Mouse (Mus musculus): ENCODE measurements around the gene Lsg1. TPM values are rescaled to one million over a fixed set of nuclear protein-coding genes. Genes with fewer than 3 reads are reported as not detected.
A peak's percentile ranks its signal among the peaks of the same experiment; 100 is the strongest.

Lsg1 gene
- polyA plus RNA-seq (2015; fragmentation: Nextera tagmentation; extraction: Ambion mirVana), result 35.7 and 37.4 TPM in 2 replicates

GRCm38 (mm10) chr16:30587494-30588327 is at the start of gene Lsg1:
Gene Lsg1, minus strand, starts transcription at chr16:30587592.
- Histone ChIP-seq H3K9me3 (no peaks in the 10 kb centered on the region), H3K4me3 (peak within 1 kb of the TSS; percentile 79), H3K9ac (peak within 1 kb of the TSS; percentile 85), H3K4me1 (peaks cover 13% of the 10 kb centered on the region), H3K4me2 (peak within 1 kb of the TSS; percentile 95), H3K27ac (replicated peaks) (peak within 1 kb of the TSS; percentile 64), H3K27me3 (replicated peaks) (no peaks in the 10 kb centered on the region), H3K36me3 (peaks cover 30% of the 10 kb centered on the region)
- ATAC-seq (ENCODE audit: extremely low read depth, insufficient number of reproducible peaks, low FRiP score, low TSS enrichment), result peak; percentile 82
- WGBS, result 3% methylated on average over 35 of the region's 35 CpGs

GRCm38 (mm10) chr16:30633906-30634746 is 46.7 kb upstream of the Lsg1 start:
- Histone ChIP-seq H3K27ac (replicated peaks) (no peak overlapping the region), H3K36me3 (no peaks in the 10 kb centered on the region), H3K9me3 (no peaks in the 10 kb centered on the region), H3K4me1 (no peaks in the 10 kb centered on the region), H3K4me3 (no peak overlapping the region), H3K9ac (no peak overlapping the region), H3K4me2 (no peak overlapping the region), H3K27me3 (replicated peaks) (no peaks in the 10 kb centered on the region)
- WGBS, result 66% methylated on average over 8 of the region's 8 CpGs
- ATAC-seq (ENCODE audit: extremely low read depth, insufficient number of reproducible peaks, low FRiP score, low TSS enrichment), result no peak

GRCm38 (mm10) chr16:30629509-30629908 is 42.1 kb upstream of the Lsg1 start:
- no peaks in the 10 kb centered on the region for H3K9me3 ChIP-seq

DNA sequence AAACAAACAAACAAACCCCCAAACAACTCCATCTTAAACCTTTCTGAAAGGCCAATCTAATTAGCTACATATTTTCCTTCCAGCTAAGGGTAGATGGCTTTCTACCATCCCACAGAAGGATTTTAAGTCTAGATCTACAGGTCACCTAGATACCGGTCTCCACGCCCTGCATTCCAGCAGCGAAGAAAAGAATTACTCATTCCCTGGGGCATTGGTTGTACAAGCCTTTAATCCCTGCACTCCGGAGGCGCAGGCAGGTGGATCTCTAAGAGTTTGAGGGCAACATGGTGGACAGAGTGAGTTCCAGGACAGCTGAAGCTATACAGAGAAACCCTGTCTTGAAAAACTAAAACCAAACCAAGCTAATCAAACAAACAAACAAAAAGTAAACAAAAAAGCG is 41.0 kb upstream of the Lsg1 start:
- H3K9me3 ChIP-seq, result no peaks in the 10 kb centered on the region
- H3K4me1 ChIP-seq, result peaks cover 10% of the 10 kb centered on the region
- WGBS, result 59% methylated on average over 6 of the region's 6 CpGs
- no peaks in the 10 kb centered on the region for H3K36me3 ChIP-seq
- H3K27me3 ChIP-seq (replicated peaks), result no peaks in the 10 kb centered on the region
- no peak overlapping the region for H3K4me3 ChIP-seq
- no peak for ATAC-seq (ENCODE audit: extremely low read depth, insufficient number of reproducible peaks, low FRiP score, low TSS enrichment)
- no peak overlapping the region for H3K9ac ChIP-seq
- H3K4me2 ChIP-seq, result no peak overlapping the region
- no peak overlapping the region for H3K27ac ChIP-seq (replicated peaks)

More at GRCm38 (mm10) chr16:30629509-30629908, 42.1 kb upstream of the Lsg1 start:
- H3K4me3 ChIP-seq, result no peak overlapping the region
- peaks cover 10% of the 10 kb centered on the region for H3K4me1 ChIP-seq
- H3K9ac ChIP-seq, result no peak overlapping the region
- H3K27ac ChIP-seq (replicated peaks), result no peak overlapping the region
- no peak overlapping the region for H3K4me2 ChIP-seq
- 82% methylated on average over 5 of the region's 5 CpGs for WGBS
- ATAC-seq (ENCODE audit: extremely low read depth, insufficient number of reproducible peaks, low FRiP score, low TSS enrichment), result no peak
- H3K27me3 ChIP-seq (replicated peaks), result no peaks in the 10 kb centered on the region
- no peaks in the 10 kb centered on the region for H3K36me3 ChIP-seq

DNA sequence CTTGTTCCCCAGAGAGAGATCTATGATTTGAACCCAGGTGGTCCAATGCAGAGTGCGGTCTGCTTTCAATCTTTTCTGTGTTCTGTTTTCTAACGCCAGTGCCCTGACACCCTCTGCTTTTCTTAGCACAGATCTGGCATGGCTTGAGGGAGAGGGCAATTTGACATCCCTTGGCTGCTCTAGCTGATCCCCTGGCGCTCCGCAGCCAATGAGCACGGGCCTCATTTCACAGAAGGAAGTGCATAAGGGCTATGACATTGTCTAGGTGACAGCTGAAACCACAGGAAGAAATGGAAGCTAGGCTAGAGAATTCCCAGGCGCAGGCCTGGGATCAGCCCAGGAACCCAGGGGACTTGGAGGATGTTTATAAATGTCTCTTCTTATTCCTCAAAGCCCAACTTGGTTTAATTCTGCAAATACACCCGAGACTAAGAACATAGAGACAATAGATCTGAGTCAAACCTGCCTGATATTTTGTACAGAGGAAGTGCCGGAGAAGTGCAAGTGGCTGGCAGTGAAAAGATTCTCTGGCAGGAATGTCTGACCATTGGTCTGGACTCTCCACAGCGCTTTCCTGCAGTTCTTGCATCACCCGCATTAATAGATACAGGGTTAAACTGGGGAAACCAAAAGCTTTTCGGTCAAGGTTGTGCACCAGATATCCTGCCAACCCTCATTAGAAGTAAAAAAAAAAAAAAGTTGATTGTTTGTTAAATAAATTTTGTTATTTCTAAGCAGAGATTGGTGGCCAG is 40.4 kb upstream of the Lsg1 start:
- Histone ChIP-seq H3K27me3 (replicated peaks) (no peaks in the 10 kb centered on the region), H3K27ac (replicated peaks) (peak overlapping the region; percentile 44), H3K4me1 (peaks cover 10% of the 10 kb centered on the region), H3K9me3 (no peaks in the 10 kb centered on the region), H3K9ac (no peak overlapping the region), H3K4me3 (no peak overlapping the region), H3K4me2 (no peak overlapping the region), H3K36me3 (no peaks in the 10 kb centered on the region)
- ATAC-seq (ENCODE audit: extremely low read depth, insufficient number of reproducible peaks, low FRiP score, low TSS enrichment), result no peak
- 47% methylated on average over 11 of the region's 11 CpGs for WGBS

DNA sequence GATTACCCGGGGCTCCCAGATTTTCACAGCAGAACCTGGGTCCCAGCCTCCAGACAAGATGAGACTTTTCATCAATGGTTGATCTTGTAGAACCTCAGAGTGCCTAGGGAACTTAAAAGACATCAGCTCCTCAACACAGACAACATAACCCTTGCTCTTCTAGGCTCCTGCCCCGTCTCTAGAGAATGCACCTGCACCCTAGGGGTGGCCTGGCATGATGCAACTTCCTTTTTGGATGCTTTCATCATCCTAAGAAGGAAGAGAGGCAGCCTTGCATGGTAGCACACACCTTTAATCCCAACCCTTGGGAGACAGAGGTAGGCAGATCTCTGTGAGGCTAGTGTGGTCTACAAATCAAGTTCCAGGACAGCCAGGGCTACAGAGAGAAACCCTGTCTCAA is 37.2 kb upstream of the Lsg1 start:
- peaks cover 10% of the 10 kb centered on the region for H3K4me1 ChIP-seq
- no peaks in the 10 kb centered on the region for H3K36me3 ChIP-seq
- WGBS, result 68% methylated on average over 2 of the region's 2 CpGs
- ATAC-seq (ENCODE audit: extremely low read depth, insufficient number of reproducible peaks, low FRiP score, low TSS enrichment), result no peak
- H3K9ac ChIP-seq, result no peak overlapping the region
- H3K27ac ChIP-seq (replicated peaks), result no peak overlapping the region
- H3K4me3 ChIP-seq, result no peak overlapping the region
- H3K27me3 ChIP-seq (replicated peaks), result no peaks in the 10 kb centered on the region
- H3K9me3 ChIP-seq, result no peaks in the 10 kb centered on the region
- H3K4me2 ChIP-seq, result no peak overlapping the region

- no peak overlapping the region for H3K9ac ChIP-seq
- no peak overlapping the region for H3K4me3 ChIP-seq
- H3K4me1 ChIP-seq, result peaks cover 10% of the 10 kb centered on the region
- no peaks in the 10 kb centered on the region for H3K27me3 ChIP-seq (replicated peaks)
- no peaks in the 10 kb centered on the region for H3K36me3 ChIP-seq
- no peak overlapping the region for H3K27ac ChIP-seq (replicated peaks)
- no peaks in the 10 kb centered on the region for H3K9me3 ChIP-seq
- H3K4me2 ChIP-seq, result no peak overlapping the region
- no peak for ATAC-seq (ENCODE audit: extremely low read depth, insufficient number of reproducible peaks, low FRiP score, low TSS enrichment)
- 71% methylated on average over 7 of the region's 7 CpGs for WGBS
Observed at GRCm38 (mm10) chr16:30623645-30624044, 36.3 kb upstream of the Lsg1 start.

DNA sequence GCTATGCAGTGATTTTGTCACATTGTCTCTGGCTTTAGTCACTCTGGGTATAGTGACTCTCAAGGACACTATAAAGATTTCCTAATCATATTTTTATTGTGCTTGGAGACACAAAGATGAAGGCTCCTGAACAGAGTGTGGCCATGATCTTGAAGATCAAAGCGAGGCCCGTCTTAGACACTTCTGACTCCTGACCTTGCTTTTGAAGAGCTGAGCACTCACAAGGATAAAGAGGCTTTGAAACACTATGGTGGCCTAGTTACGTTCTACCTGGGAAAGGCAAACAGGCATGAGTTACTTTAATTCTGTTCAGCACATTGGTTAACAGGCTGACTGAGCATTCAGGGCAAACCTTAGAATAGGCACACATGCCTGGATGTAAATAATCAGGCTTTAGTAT is 28.9 kb upstream of the Lsg1 start:
- Histone ChIP-seq H3K36me3 (no peaks in the 10 kb centered on the region), H3K27ac (replicated peaks) (no peak overlapping the region), H3K4me2 (no peak overlapping the region), H3K27me3 (replicated peaks) (no peaks in the 10 kb centered on the region), H3K4me1 (no peaks in the 10 kb centered on the region), H3K9me3 (no peaks in the 10 kb centered on the region), H3K4me3 (no peak overlapping the region), H3K9ac (no peak overlapping the region)
- ATAC-seq (ENCODE audit: extremely low read depth, insufficient number of reproducible peaks, low FRiP score, low TSS enrichment), result no peak
- 77% methylated on average over 3 of the region's 3 CpGs for WGBS

DNA sequence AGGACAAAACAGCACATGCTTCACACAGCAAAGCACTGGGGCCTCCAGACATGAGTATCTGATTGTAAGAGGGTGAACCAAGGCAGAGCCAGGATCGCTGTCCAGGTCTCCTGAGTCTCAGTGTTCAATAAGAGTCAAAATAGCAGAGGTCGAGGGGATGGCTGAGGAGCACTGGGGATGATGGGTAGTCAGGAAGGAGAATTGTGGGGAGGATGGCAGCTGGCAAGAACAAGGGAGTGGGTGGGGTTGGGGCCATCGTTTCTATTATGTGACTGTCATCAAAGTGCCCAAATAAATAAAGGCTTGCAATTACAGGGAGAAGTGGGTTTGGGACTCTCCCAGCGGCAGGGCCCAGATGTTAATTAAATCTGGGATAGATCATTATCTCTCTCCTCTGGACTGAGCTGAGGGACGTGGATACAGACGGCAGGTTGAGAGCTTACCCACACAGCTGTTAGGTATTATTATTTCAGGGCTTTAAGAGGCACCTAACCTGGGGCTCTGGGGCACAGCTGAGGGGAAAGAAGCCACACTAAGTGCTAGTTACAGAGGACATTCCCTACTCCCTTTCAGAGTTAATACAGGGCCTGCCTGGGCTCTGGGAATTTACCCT is 27.4 kb upstream of the Lsg1 start:
- Histone ChIP-seq H3K4me2 (no peak overlapping the region), H3K36me3 (no peaks in the 10 kb centered on the region), H3K4me1 (no peaks in the 10 kb centered on the region), H3K9ac (no peak overlapping the region), H3K27me3 (replicated peaks) (no peaks in the 10 kb centered on the region), H3K4me3 (no peak overlapping the region), H3K27ac (replicated peaks) (no peak overlapping the region), H3K9me3 (no peaks in the 10 kb centered on the region)
- ATAC-seq (ENCODE audit: extremely low read depth, insufficient number of reproducible peaks, low FRiP score, low TSS enrichment), result no peak
- WGBS, result 57% methylated on average over 6 of the region's 6 CpGs

GRCm38 (mm10) chr16:30614122-30614521 is 26.7 kb upstream of the Lsg1 start:
- Histone ChIP-seq H3K36me3 (no peaks in the 10 kb centered on the region), H3K9me3 (no peaks in the 10 kb centered on the region), H3K4me2 (no peak overlapping the region), H3K9ac (no peak overlapping the region), H3K27ac (replicated peaks) (no peak overlapping the region), H3K4me1 (no peaks in the 10 kb centered on the region), H3K27me3 (replicated peaks) (no peaks in the 10 kb centered on the region), H3K4me3 (no peak overlapping the region)
- ATAC-seq (ENCODE audit: extremely low read depth, insufficient number of reproducible peaks, low FRiP score, low TSS enrichment), result no peak
- 38% methylated on average over 5 of the region's 5 CpGs for WGBS

DNA sequence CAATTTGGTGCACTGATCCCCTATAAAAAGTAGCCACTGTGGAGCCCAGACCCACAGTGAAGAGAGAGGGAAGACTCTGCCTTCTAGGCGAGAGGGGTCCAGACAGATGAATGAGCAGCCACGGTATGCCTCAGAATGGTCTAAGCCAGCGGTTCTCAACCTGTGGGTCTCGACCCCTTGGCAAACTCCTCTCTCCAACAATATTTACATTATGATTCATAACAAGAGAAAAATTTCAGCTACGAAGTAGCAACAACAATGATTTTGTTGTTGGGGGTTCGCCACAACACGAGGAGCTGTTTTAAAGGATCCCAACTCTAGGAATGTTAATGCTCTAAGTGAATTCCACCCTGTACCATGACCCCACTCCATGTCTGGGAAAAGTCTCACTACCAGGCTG is 25.7 kb upstream of the Lsg1 start:
- WGBS, result 82% methylated on average over 7 of the region's 7 CpGs
- ATAC-seq (ENCODE audit: extremely low read depth, insufficient number of reproducible peaks, low FRiP score, low TSS enrichment), result no peak
- Histone ChIP-seq H3K4me2 (no peak overlapping the region), H3K27ac (replicated peaks) (no peak overlapping the region), H3K9me3 (no peaks in the 10 kb centered on the region), H3K36me3 (no peaks in the 10 kb centered on the region), H3K9ac (no peak overlapping the region), H3K4me1 (no peaks in the 10 kb centered on the region), H3K27me3 (replicated peaks) (no peaks in the 10 kb centered on the region), H3K4me3 (no peak overlapping the region)
